Mouse (Mus musculus): ENCODE data around the gene Bola1. TPM values are rescaled to one million over a fixed set of nuclear protein-coding genes. Genes with fewer than 3 reads are reported as not detected.
"Not testable (repeated sequence)": the region's sequence is repeated elsewhere in the genome, so short reads cannot be mapped to it uniquely, and the experiment has no call there.

Gene Bola1
- total and polyA plus RNA-seq, 3 experiments, result 47.6 to 57.0 (median 56.5) TPM

DNA sequence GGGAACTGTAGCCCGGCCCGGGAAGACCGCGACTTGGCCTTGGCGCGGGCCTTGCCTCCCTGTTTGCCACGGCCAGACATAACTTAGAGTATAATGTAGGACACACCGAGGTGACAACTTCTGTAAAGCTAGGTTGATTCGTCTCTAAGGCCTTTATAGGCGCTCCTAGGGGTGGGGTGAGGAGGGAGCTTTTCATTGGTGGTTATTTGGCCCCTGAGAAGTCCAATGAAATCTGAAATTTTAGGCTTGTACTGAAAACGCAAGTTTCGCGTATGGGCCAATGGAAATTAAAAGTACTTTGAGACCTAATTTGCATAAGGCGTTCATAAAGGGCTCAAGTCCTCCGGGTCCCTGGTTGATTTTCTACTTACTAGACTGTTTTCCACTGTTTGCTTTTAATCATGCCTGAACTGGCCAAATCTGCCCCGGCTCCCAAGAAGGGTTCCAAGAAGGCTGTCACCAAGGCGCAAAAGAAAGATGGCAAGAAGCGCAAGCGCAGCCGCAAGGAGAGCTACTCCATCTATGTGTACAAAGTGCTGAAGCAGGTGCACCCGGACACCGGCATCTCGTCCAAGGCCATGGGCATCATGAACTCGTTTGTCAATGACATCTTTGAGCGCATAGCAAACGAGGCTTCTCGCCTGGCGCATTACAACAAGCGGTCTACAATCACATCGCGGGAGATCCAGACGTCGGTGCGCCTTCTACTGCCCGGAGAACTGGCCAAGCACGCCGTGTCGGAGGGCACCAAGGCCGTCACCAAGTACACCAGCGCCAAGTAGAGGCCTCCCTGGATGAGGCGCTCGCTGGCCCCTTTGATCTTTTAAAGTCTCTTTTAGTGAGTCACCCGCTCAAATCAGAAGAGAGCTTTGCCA, 1.5 kb upstream of the Bola1 start, which contains the start of the genes Hist2h2ac and Hist2h2be (continued):
- TF ChIP-seq SMC3 (IDR thresholded peaks at IDR 0.05; ENCODE audit: low read depth, low read length) (0 out of 2 replicates have a peak, but pooled peaks have one; percentile 4), MAZ (IDR thresholded peaks at IDR 0.05; ENCODE audit: low read depth, low read length) (peak; percentile 53; the same call in 1 of the 2 replicates), JUN (IDR thresholded peaks at IDR 0.05; ENCODE audit: insufficient read depth, low read depth, low read length) (no peak), TCF12 (IDR thresholded peaks at IDR 0.05; ENCODE audit: low read depth, low read length) (peak; percentile 86), SIN3A (IDR thresholded peaks at IDR 0.05; ENCODE audit: low read length) (0 out of 2 replicates have a peak, but pooled peaks have one; percentile 40), JUND (conservative IDR thresholded peaks at IDR 0.05; ENCODE audit: low read depth, low read length) (no peak), PAX5 (IDR thresholded peaks at IDR 0.05; ENCODE audit: low read length) (no peak), E2F4 (IDR thresholded peaks at IDR 0.05; ENCODE audit: insufficient replicate concordance, low read depth, low read length) (0 out of 2 replicates have a peak, but pooled peaks have one; percentile 24), IRF4 (IDR thresholded peaks at IDR 0.05; ENCODE audit: low read depth, low read length) (no peak; the same call in 1 of the 2 replicates), CTCF (conservative IDR thresholded peaks at IDR 0.05 in 1 of 2, IDR thresholded peaks at IDR 0.05 in 1 of 2; ENCODE audit: low read depth in 2 of 2, low read length in 2 of 2) (no peak), ZMIZ1 (IDR thresholded peaks at IDR 0.05; ENCODE audit: low read depth, low read length) (peak; percentile 99), GABPA (IDR thresholded peaks at IDR 0.05; ENCODE audit: insufficient replicate concordance, low read depth, low read length) (no peak), POLR2A (IDR thresholded peaks at IDR 0.05; ENCODE audit: low read depth, low read length) (peak; percentile 86), NELFE (IDR thresholded peaks at IDR 0.05; ENCODE audit: low read depth, low read length) (peak; percentile 96), MXI1 (IDR thresholded peaks at IDR 0.05; ENCODE audit: low read depth, low read length) (peak; percentile 92), MEF2A (IDR thresholded peaks at IDR 0.05; ENCODE audit: borderline replicate concordance, low read depth, low read length) (peak; percentile 31; the same call in 1 of the 2 replicates), CHD1 (IDR thresholded peaks at IDR 0.05; ENCODE audit: low read depth, low read length) (peak; percentile 93), MAX (IDR thresholded peaks at IDR 0.05; ENCODE audit: low read length) (peak; percentile 61), RCOR1 (conservative IDR thresholded peaks at IDR 0.05; ENCODE audit: low read depth, low read length) (no peak; the same call in 1 of the 2 replicates), MYC (IDR thresholded peaks at IDR 0.05; ENCODE audit: low read depth, low read length) (0 out of 2 replicates have a peak, but pooled peaks have one; percentile 18)

- DNase-seq (ENCODE audit: extremely low read depth), result peak; percentile 69
- peaks cover 16% of the 10 kb centered on the region for H3K79me2 ChIP-seq (replicated peaks; ENCODE audit: control insufficient read depth, extremely low read depth, insufficient read depth, poor library complexity, severe bottlenecking)
- H3K9me3 ChIP-seq (replicated peaks; ENCODE audit: low read length); H3K36me3 ChIP-seq (replicated peaks in 1 of 2; ENCODE audit: control insufficient read depth in 1 of 2, insufficient read depth in 1 of 2, low read length in 1 of 2); H3K27me3 ChIP-seq (replicated peaks); dilution Hi-C loops (cut with MboI; ENCODE audit: extremely low pct_ligation_motif_present, extremely low pct_unique_long_range_greater_than_20kb, low sequenced_read_pairs): not testable (repeated sequence)
- H3K4me1 ChIP-seq (ENCODE audit: control insufficient read depth in 1 of 2, insufficient read depth in 2 of 2), result peaks cover 6 to 38% of the 10 kb centered on the region in 2 experiments
- 0 out of 2 replicates have a peak, but pooled peaks have one; percentile 6 for TF ChIP-seq MEF2A (IDR thresholded peaks at IDR 0.05; ENCODE audit: borderline replicate concordance, low read depth, low read length)
- peak; percentile 99 for TF ChIP-seq POLR2AphosphoS2 (IDR thresholded peaks at IDR 0.05; ENCODE audit: low read depth, low read length)
- 0 out of 2 replicates have a peak, but pooled peaks have one; percentile 32 for TF ChIP-seq NRF1 (IDR thresholded peaks at IDR 0.05; ENCODE audit: low read depth, low read length)
- TF ChIP-seq POLR2A (IDR thresholded peaks at IDR 0.05; ENCODE audit: low read depth, low read length), result peak; percentile 90
- peak; percentile 85; the same call in 1 of the 2 replicates for TF ChIP-seq ZMIZ1 (IDR thresholded peaks at IDR 0.05; ENCODE audit: low read depth, low read length)
- peak; percentile 68; the same call in 1 of the 2 replicates for TF ChIP-seq CHD1 (IDR thresholded peaks at IDR 0.05; ENCODE audit: low read depth, low read length)
- TF ChIP-seq NELFE (IDR thresholded peaks at IDR 0.05; ENCODE audit: low read depth, low read length), result peak; percentile 68; the same call in 1 of the 2 replicates
- peak overlapping the region; percentile 42 for H3K4me2 ChIP-seq (ENCODE audit: insufficient read depth, low read depth, poor library complexity, severe bottlenecking)
- H3K27ac ChIP-seq (ENCODE audit: insufficient read depth, low read depth), result peak overlapping the region; percentile 99
- peak overlapping the region; percentile 62 to 75 (median 73) for H3K4me3 ChIP-seq (replicated peaks in 1 of 3; ENCODE audit: low read depth in 2 of 3, low read length in 2 of 3, poor library complexity in 1 of 3)
- H3K9ac ChIP-seq (ENCODE audit: insufficient read depth, low read depth), result peak overlapping the region; percentile 99
- in situ Hi-C loops (cut with MboI; ENCODE audit: low pct_ligation_motif_present, low pct_unique_long_range_greater_than_20kb, low sequenced_read_pairs), result loop anchor here (10.0 kb wide), 2 partner anchors 255 to 565 kb away; partner anchors contain the start of gene Mcl1
Measured at GRCm38 (mm10) chr3:96220131-96220764, 739 bp upstream of the Bola1 start.

Data from CH12.LX (cell line).